Mouse (Mus musculus) G1E-ER4 (cell line): ENCODE measurements around the gene Apol8. TPM values are rescaled to one million over a fixed set of nuclear protein-coding genes. Genes with fewer than 3 reads are reported as not detected.
"Not testable (repeated sequence)": the region's sequence is repeated elsewhere in the genome, so short reads cannot be mapped to it uniquely, and the experiment has no call there.

Source experiments
- GATA1 ChIP-seq: IDR thresholded peaks from one replicate; pipeline ENCODE4 v1.8.0; 2012; ENCODE audit warnings: low read length, inconsistent platforms
- polyA plus RNA-seq: library from polyadenylated mRNA; stranded (reverse); fragments of >175 nt; gene quantifications from 2 replicates; pipeline ENCODE4 v1.2.3, GENCODE M21; 2012

The Apol8 gene
- polyA plus RNA-seq, 1 experiment, result not detected

GRCm38 (mm10) chr15:77744632-77745031 lies 12.2 kb downstream of the Apol8 start:
- no peak for TF ChIP-seq GATA1

- no peak for TF ChIP-seq GATA1
Observed at GRCm38 (mm10) chr15:77740511-77741297, 16.1 kb downstream of the Apol8 start.

- TF ChIP-seq GATA1, result peak; percentile 17
Observed at GRCm38 (mm10) chr15:77733380-77733779, 23.4 kb downstream of the Apol8 start.

- no peak for TF ChIP-seq GATA1
Observed at GRCm38 (mm10) chr15:77731605-77732004, 25.2 kb downstream of the Apol8 start.

GRCm38 (mm10) chr15:77728739-77729138 lies 28.1 kb downstream of the Apol8 start, which contains the start of gene Apol9b:
Gene Apol9b, plus strand, starts transcription at chr15:77729039.
- TF ChIP-seq GATA1, result not testable (repeated sequence)

- not testable (repeated sequence) for TF ChIP-seq GATA1
Observed at GRCm38 (mm10) chr15:77698656-77699055, 58.1 kb downstream of the Apol8 start, which contains the start of gene Apol7e. Gene Apol7e, plus strand, starts transcription at chr15:77698857.

Other genes starting within 250 kb of the Apol8 start
- not detected in 2 replicates for gene Apol11a, start 248.7 kb downstream of the Apol8 start, polyA plus RNA-seq
- not detected in 2 replicates for gene Apol7c, start 223.7 kb downstream of the Apol8 start, polyA plus RNA-seq
- gene 1700025B11Rik, start 195.1 kb downstream of the Apol8 start, polyA plus RNA-seq, result not detected in 2 replicates
- not detected in 2 replicates for gene Apol10b, start 160.9 kb downstream of the Apol8 start, polyA plus RNA-seq
- not detected in 2 replicates for gene Gm36245, start 157.7 kb downstream of the Apol8 start, polyA plus RNA-seq
- gene Apol11b, start 113.7 kb downstream of the Apol8 start, polyA plus RNA-seq, result not detected in 2 replicates
- gene Apol7e, start 58.1 kb downstream of the Apol8 start, polyA plus RNA-seq, result not detected in 2 replicates
- not detected in 2 replicates for gene Apol9b, start 28.0 kb downstream of the Apol8 start, polyA plus RNA-seq
- gene Myh9, start 85.2 kb upstream of the Apol8 start, polyA plus RNA-seq, result 158 and 187 TPM in 2 replicates
- 323 and 420 TPM in 2 replicates for gene Txn2, start 172.0 kb upstream of the Apol8 start, polyA plus RNA-seq
- not detected in 2 replicates for gene Foxred2, start 199.7 kb upstream of the Apol8 start, polyA plus RNA-seq
- gene Eif3d, start 213.8 kb upstream of the Apol8 start, polyA plus RNA-seq, result 47.4 and 77.0 TPM in 2 replicates